Mouse (Mus musculus) layer of hippocampus, postnatal 36 days (tissue): Measurements from ENCODE around the gene N4bp2. TPM values are rescaled to one million over a fixed set of nuclear protein-coding genes. Genes with fewer than 3 reads are reported as not detected.

Experiments
- DNase-seq, 2 experiments: peaks; one replicate each; pipeline ENCODE4 v3.0.0; 2022
- total RNA-seq, 2 experiments: library from RNA; stranded (reverse); gene quantifications; 2 replicates each; pipeline ENCODE4 v1.2.3; 2021

The N4bp2 gene
- total RNA-seq, 2 experiments from 2014 or later = 10.4 to 16.1 TPM

GRCm38 (mm10) chr5:65864946-65865345, 101.6 kb downstream of the N4bp2 start:
- no peak for DNase-seq

- DNase-seq = no peak
Measured at GRCm38 (mm10) chr5:65866591-65866990, 103.3 kb downstream of the N4bp2 start.

- no peak for DNase-seq
Measured at GRCm38 (mm10) chr5:65867380-65868116, 104.2 kb downstream of the N4bp2 start.

GRCm38 (mm10) chr5:65868419-65868818, 105.1 kb downstream of the N4bp2 start:
- DNase-seq = no peak

- no peak for DNase-seq
Measured at GRCm38 (mm10) chr5:65869660-65870059, 106.3 kb downstream of the N4bp2 start.

- no peak for DNase-seq
Measured at GRCm38 (mm10) chr5:65871276-65871875, 108.1 kb downstream of the N4bp2 start.

- DNase-seq = no peak
Measured at GRCm38 (mm10) chr5:65873212-65873611, 109.9 kb downstream of the N4bp2 start.

GRCm38 (mm10) chr5:65875269-65875668, 111.9 kb downstream of the N4bp2 start:
- no peak for DNase-seq

- no peak for DNase-seq
Measured at GRCm38 (mm10) chr5:65878367-65878766, 115.0 kb downstream of the N4bp2 start.

Other genes starting within 250 kb of the N4bp2 start
- 100 to 1,000 TPM; 162 to 169 TPM for gene Smim14, start 226.3 kb upstream of the N4bp2 start, total RNA-seq
- gene Ube2k, start 226.3 kb upstream of the N4bp2 start, total RNA-seq = 100 to 1,000 TPM; 131 to 135 TPM
- gene Pds5a, start 65.2 kb upstream of the N4bp2 start, total RNA-seq = 10 to 100 TPM; 86.5 to 91.9 TPM
- gene Rhoh, start 97.7 kb downstream of the N4bp2 start, total RNA-seq = 1 to 10 TPM in 1 of 2 experiments, under 1 TPM in 1; 0.75 to 1.0 TPM
- gene Chrna9, start 171.4 kb downstream of the N4bp2 start, total RNA-seq = not detected
- gene 9130230L23Rik, start 240.8 kb downstream of the N4bp2 start, total RNA-seq = not detected